Mouse (Mus musculus) ovary, postnatal 14 days (tissue): ENCODE measurements at regions not wholly inside any gene's neighbourhood (a gene's known extent, or its start where the extent isn't known, plus 50 kb on each side); places are given as distances from the start of the nearest gene placed in this dataset.

ENCODE experiments used
- DNase-seq: peaks from one replicate; pipeline ENCODE4 v3.0.0; 2022; ENCODE audit warnings: low spot score

GRCm38 (mm10) chr7:37093721-37094120 is 395.8 kb downstream of the Tshz3 start:
- no peak for DNase-seq

- DNase-seq: no peak
Observed at GRCm38 (mm10) chr7:37095839-37096238, 397.9 kb downstream of the Tshz3 start.

- DNase-seq: no peak
Observed at GRCm38 (mm10) chr7:37096291-37096690, 398.4 kb downstream of the Tshz3 start.

GRCm38 (mm10) chr7:37098950-37099349 is 401.0 kb downstream of the Tshz3 start:
- no peak for DNase-seq

- DNase-seq: no peak
Observed at GRCm38 (mm10) chr7:37104671-37105070, 406.8 kb downstream of the Tshz3 start.

GRCm38 (mm10) chr7:37111071-37111470 is 413.2 kb downstream of the Tshz3 start:
- DNase-seq: no peak

GRCm38 (mm10) chr7:37120776-37121175 is 422.9 kb downstream of the Tshz3 start:
- no peak for DNase-seq

- DNase-seq: no peak
Observed at GRCm38 (mm10) chr7:37140191-37140590, 442.3 kb downstream of the Tshz3 start.

GRCm38 (mm10) chr7:37142780-37143179 is 444.9 kb downstream of the Tshz3 start:
- DNase-seq: no peak

- DNase-seq: no peak
Observed at GRCm38 (mm10) chr7:37144303-37144702, 446.4 kb downstream of the Tshz3 start.

GRCm38 (mm10) chr7:37149711-37150110 is 451.8 kb downstream of the Tshz3 start:
- no peak for DNase-seq

- DNase-seq: no peak
Observed at GRCm38 (mm10) chr7:37159801-37160200, 461.9 kb downstream of the Tshz3 start.

- no peak for DNase-seq
Observed at GRCm38 (mm10) chr7:37168883-37169282, 471.0 kb downstream of the Tshz3 start.

GRCm38 (mm10) chr7:37175746-37176145 is 477.8 kb downstream of the Tshz3 start:
- no peak for DNase-seq

- no peak for DNase-seq
Observed at GRCm38 (mm10) chr7:37178256-37178655, 480.3 kb downstream of the Tshz3 start.

GRCm38 (mm10) chr7:37179907-37180306 is 482.0 kb downstream of the Tshz3 start:
- DNase-seq: no peak

- no peak for DNase-seq
Observed at GRCm38 (mm10) chr7:37180416-37180815, 482.5 kb downstream of the Tshz3 start.

GRCm38 (mm10) chr7:37181109-37181508 is 483.2 kb downstream of the Tshz3 start:
- DNase-seq: no peak

GRCm38 (mm10) chr7:37192536-37192935 is 494.6 kb downstream of the Tshz3 start:
- DNase-seq: no peak

GRCm38 (mm10) chr7:37204800-37205199 is 506.9 kb downstream of the Tshz3 start:
- DNase-seq: no peak

GRCm38 (mm10) chr7:37208305-37208704 is 510.4 kb downstream of the Tshz3 start:
- DNase-seq: no peak

GRCm38 (mm10) chr7:37213751-37214181 is 515.8 kb downstream of the Tshz3 start:
- no peak for DNase-seq

- no peak for DNase-seq
Observed at GRCm38 (mm10) chr7:37215498-37215897, 517.6 kb downstream of the Tshz3 start.

GRCm38 (mm10) chr7:37220476-37220875 is 522.6 kb downstream of the Tshz3 start:
- no peak for DNase-seq

- no peak for DNase-seq
Observed at GRCm38 (mm10) chr7:37226423-37226822, 528.5 kb downstream of the Tshz3 start.
